Mouse (Mus musculus) megakaryocyte-erythroid progenitor cell, adult 5-6 weeks (primary cell): Measurements from ENCODE around the gene Zfp286. TPM values are rescaled to one million over a fixed set of nuclear protein-coding genes. Genes with fewer than 3 reads are reported as not detected.

Source experiments
- ATAC-seq: replicated peaks from 2 replicates; pipeline ENCODE4 v1.8.0; 2016; ENCODE audit warnings: mild to moderate bottlenecking, inconsistent platforms; ENCODE audit not compliant: severe bottlenecking, poor library complexity, low FRiP score, low TSS enrichment
- total RNA-seq, 2 experiments: library from RNA; stranded (forward) in 1 of 2; stranded (reverse) in 1 of 2; fragments of 200-1000, 215-1000 nt in 1 of 2; fragments of >200 nt in 1 of 2; fragmentation: Nextera tagmentation in 1 of 2; gene quantifications; 2 replicates each; pipeline ENCODE4 v1.2.3; 2014 to 2017

The Zfp286 gene
- total RNA-seq, 2 experiments from 2014 or later = 1.8 TPM; not detected in 1

DNA sequence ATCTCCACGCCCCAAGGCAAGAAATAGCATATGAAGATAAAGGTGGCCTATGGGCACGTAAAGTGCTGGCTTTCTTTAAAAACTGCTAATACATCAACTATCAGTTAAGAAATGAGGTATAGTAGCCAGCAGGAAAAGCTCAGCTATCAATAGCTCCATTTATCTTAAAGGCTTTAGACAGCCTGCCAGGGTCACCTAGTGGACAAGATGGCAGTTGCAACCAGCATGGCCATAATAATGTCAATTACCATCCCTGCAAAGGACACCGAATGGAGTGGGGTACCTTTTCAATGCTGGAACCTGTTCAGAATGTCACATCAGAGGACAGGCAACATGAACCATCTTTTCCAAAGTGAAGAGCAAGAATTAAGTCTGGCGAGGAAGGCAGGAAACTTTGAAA is 19.9 kb upstream of the Zfp286 start:
- ATAC-seq = peak; percentile 86

DNA sequence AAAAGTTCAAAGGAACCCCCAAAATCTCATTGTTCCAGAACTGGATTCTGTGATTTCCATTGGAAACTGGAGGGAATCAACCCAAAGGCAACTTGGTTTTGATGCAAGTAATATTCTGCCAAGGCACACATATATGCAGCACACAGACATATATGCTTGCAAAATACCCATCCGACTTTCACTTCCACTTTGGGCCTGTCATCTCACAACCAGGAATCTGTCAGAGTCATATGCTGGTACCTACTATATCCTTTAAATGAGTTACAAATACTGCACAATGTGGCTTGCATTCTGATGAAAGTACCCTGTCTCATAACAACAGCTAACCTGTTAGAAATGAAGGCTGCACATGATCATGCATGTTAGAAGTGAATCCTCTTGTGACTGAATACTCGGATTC is 18.7 kb upstream of the Zfp286 start:
- no peak for ATAC-seq

DNA sequence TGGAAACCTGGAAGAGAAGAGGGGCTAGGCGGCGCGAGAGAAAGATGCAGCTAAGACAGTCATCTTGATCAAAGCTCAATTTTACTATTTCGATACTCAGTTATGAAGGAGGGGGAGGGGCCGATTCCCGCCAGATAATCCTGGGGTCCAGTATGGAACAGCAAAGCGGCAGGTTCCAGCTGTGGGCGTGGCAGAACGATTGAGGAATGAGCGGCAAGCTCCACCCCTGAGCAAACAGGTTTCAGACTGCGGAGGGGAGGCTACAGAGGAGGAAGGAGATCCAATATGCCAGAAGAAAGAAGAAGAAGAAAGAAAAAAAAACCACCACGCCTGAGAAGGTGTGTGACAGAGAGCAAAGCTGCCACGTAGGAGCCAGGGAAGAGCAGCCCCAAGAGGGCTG is 14.9 kb upstream of the Zfp286 start:
- no peak for ATAC-seq

DNA sequence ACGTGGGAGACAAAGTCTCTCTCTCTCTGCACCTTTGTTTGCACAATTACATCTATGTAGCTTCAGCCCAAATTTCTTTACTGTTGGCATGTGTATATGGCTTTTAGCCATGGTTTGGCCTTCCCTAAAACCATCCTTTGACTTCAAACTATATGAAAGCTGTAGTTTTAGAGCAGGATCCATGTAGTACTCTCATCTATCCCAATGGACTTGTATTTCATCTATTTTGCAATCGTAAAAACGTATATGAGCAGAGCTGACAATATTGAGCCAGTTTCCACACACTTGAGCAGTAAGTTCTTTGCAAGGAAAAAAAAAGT is 315 bp upstream of the Zfp286 start:
- ATAC-seq = no peak

DNA sequence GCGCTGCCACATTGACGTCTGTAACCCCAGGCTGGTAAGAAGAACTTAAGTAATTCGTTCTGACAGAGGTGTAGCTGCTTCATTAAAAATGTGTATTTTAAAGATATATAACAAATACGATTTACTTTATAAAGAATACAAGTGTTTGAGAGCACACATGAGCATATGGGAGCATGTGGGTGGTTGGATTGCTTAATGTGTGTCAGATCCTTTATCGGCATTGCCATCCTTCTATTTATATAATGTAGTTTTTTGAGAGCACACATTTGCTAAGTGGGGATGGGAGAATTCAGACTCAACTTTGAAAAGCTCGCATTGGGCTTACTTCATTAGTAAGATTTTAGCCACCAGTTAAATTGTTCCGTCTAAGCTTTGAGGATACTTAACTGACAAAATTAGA is 12.8 kb downstream of the Zfp286 start:
- ATAC-seq = no peak

DNA sequence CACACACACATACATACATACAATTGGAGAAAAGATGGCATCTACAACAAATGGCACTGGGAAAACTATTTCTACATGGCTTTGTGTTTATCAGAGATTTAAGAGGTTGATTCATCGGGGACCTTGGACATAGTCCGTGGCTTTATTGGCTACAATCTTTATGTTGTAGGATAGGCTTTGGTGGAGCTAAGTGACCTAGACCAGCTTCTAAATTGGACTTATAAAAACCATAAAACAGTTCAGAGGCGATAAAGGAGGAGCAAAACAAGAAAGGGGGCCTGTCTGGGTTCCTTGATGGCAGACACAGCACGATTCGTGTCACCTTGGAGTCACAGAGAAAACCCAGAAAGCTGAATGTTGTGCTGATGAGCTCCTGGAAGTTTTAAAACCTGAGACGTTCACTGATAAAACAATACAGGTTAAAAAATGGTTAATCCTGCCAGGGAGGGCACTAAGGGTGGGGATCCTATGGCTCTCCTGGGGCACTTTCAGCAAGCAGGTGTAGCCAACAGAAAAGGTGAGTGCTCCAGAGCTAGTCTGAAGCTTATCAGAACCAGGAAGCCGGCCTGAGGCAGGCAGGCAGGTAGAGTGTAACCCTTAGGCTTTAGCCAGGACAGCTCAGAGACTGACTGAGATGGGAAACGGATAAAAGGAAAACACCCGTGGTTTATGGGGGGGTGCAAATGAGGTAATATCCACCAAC is 28.4 kb downstream of the Zfp286 start:
- ATAC-seq = no peak

DNA sequence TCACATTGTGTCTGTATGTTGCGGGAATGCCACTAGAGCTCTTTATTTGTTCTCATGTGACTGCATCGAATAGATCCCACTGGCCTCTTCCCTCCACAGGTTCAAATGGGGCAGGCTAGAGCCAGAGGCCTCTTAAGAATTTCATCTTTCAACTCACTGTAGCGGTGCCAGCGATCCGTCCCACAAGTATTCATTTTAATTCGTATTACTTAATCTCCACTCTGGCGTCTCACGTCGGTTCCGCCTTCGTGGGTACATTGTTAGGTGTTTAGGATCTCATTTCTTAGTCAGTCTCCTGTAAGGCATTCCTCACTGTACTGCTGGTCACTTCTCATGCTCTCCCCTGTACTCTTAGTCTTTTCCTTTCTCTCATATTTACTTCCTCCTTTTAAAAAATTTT is 30.8 kb downstream of the Zfp286 start:
- ATAC-seq = no peak

DNA sequence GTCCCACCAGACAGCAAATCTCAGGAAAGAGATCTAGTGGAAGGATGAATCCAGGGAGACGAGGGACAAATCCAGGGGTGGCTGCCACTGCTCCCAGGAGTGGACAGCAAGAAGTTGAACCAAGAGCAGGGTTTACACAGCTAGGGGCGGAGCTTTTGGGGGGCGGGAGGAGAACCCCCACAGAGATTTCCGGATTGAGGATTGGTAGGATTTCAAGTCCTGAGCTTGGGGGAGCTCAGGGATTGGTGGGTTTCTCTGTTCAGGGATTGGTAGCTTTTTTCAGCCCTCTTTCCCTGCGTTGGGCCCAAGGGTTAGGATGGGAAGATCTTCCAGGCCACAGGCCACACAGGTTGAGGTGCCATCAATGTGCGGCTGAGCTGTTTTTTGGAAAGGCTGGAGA is 31.4 kb downstream of the Zfp286 start:
- ATAC-seq = no peak

DNA sequence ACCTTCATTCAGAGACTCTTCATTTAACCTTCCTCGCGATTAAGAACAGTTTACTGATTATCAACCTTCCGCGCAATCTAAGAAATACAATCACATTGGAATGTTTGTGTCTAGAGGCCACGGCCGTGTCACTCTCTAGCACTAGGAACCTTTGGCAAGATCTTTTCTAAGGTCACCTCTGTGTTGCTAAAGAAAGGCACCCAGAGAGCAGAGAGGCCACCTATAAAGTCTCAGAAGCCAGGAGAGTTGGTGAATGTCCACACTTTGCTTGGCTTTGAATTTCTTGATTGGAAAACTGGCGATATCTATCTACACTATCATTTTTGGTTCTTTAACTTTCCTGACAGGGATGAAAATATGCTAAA is 32.1 kb downstream of the Zfp286 start:
- ATAC-seq = peak; percentile 29; the same call in 1 of the 2 replicates

- ATAC-seq = peak; percentile 100
These were observed 32.7 kb downstream of the Zfp286 start for GRCm38 (mm10) chr11:62756456-62757142.

DNA sequence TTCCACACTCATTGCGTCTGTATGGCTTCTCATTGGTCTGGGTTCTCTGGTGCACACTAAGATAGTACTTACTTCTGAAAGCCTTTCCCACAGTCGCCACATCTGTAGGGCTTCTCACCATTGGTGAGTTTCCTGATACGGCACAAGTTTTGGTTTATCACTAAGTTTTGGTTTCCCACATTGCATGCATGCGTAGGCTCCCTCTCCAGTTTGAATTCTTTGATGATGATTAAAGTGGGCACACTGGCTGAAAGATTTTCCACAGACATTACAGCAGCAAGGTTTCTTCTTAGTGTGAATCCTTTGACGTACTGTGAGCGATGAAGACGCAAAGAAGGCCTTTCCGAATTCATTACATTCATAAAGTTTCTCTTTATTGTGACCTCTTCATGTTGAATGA is 36.5 kb downstream of the Zfp286 start, which contains the start of gene Gm10428:
TSS of gene Gm10428 (plus strand) at position 321 of the 400 bp plus-strand sequence.
- ATAC-seq = no peak

- ATAC-seq = no peak
These were observed 37.1 kb downstream of the Zfp286 start for GRCm38 (mm10) chr11:62752191-62752590.

DNA sequence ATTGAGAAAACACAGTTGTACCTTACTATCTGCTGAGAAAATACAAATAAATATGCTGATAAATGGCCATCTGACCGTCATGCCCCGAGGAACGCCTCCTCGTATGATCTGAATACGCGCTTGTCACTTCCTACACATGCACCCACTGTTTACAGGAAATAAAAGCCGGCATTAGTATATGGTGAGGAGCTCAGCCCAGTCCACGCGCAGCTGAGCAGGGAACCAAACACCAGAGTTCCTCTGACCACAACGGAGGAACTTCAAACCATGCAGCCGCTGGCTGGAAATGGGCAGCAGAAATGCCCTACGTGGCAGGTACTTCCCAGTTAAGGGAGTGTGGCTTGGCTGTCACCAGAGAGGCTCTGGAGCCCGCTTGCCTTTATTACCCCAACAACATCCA is 39.8 kb downstream of the Zfp286 start:
- peak; percentile 19; the same call in 1 of the 2 replicates for ATAC-seq

- no peak for ATAC-seq
These were observed 41.2 kb downstream of the Zfp286 start for GRCm38 (mm10) chr11:62748062-62748461.

- no peak for ATAC-seq
These were observed 42.0 kb downstream of the Zfp286 start for GRCm38 (mm10) chr11:62747227-62747626.

- ATAC-seq = 0 out of 2 replicates have a peak, but pooled peaks have one; percentile 36
These were observed 43.2 kb downstream of the Zfp286 start for GRCm38 (mm10) chr11:62746001-62746533.

DNA sequence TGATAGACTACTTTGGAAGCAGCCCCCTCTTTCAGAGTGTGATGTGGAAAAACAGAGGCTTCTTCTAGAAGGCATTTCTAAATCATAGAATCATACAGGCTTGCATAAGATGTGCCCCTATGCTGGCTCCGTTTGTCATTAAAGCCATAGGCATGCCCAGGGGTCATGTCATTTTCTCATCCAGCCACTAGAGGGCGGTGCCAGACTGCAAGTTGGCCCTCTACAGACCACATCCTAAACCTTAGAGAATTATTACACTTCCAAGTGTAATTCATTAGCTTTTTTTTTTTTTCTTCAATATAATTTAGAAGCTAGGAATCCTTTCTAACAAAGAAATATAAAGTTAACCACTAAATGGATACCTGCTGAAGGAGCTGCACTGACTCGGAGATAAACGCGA is 45.2 kb downstream of the Zfp286 start:
- peak; percentile 87 for ATAC-seq

DNA sequence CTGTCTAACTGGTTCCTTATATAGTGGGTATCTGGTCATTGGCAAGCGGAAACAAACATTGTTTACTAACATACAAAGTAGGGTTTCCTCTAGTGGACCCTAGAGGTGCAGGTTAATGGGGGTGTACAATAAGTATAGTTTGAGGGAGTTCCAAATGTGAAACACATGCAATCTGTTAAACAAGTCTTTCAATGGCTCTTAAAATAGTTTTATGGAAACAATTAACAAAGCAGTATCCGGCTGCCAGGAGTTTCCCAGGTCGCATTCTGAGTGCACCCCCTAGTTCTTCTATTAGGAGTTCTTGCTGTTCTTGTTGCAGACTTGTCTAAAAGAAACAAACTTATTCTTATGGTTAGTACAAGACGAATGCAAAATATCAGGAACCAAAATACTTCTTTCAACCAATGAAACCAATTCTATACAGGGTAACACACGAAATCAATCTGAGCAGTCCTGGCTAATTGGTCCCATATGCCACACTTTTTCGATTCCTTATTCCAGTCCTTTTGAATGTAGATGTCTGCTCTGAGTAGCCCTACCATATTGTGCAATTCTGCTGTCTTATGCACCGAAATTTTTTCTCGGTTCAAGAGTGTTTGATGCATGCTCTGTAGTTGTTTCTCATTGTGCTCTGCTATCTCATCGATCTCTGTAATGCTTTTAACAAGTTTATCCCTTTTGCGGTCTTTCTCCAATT is 46.9 kb downstream of the Zfp286 start:
- ATAC-seq = no peak

GRCm38 (mm10) chr11:62741186-62741585 is 48.1 kb downstream of the Zfp286 start:
- ATAC-seq = no peak

GRCm38 (mm10) chr11:62732665-62733064 is 56.6 kb downstream of the Zfp286 start:
- no peak for ATAC-seq
